Mouse (Mus musculus): ENCODE measurements around the gene Scamp1. TPM values are rescaled to one million over a fixed set of nuclear protein-coding genes. Genes with fewer than 3 reads are reported as not detected.
A peak's percentile ranks its signal among the peaks of the same experiment; 100 is the strongest.

Scamp1 gene
- total RNA-seq, 2 experiments from 2014 or later = 22.4 to 25.9 TPM

- no peak for DNase-seq (ENCODE audit: low spot score in 2 of 2)
Observed at GRCm38 (mm10) chr13:94180477-94181420, 104.9 kb downstream of the Scamp1 start.

- peak; percentile 48 to 72 for DNase-seq (ENCODE audit: low spot score in 2 of 2)
Observed at GRCm38 (mm10) chr13:94178401-94179040, 107.1 kb downstream of the Scamp1 start.

- peak in 1 of 2 experiments; percentile 56 for DNase-seq (ENCODE audit: low spot score in 2 of 2)
Observed at GRCm38 (mm10) chr13:94177148-94177547, 108.5 kb downstream of the Scamp1 start.

- no peak for DNase-seq (ENCODE audit: low spot score in 2 of 2)
Observed at GRCm38 (mm10) chr13:94175379-94176050, 110.1 kb downstream of the Scamp1 start.

- DNase-seq (ENCODE audit: low spot score in 2 of 2) = peak in 1 of 2 experiments; percentile 52
Observed at GRCm38 (mm10) chr13:94174577-94175279, 110.9 kb downstream of the Scamp1 start.

GRCm38 (mm10) chr13:94173633-94174576, 111.8 kb downstream of the Scamp1 start:
- DNase-seq (ENCODE audit: low spot score in 2 of 2) = peak in 1 of 2 experiments; percentile 54

GRCm38 (mm10) chr13:94172533-94173310, 112.9 kb downstream of the Scamp1 start:
- DNase-seq (ENCODE audit: low spot score in 2 of 2) = no peak

GRCm38 (mm10) chr13:94171612-94172011, 114.0 kb downstream of the Scamp1 start:
- DNase-seq (ENCODE audit: low spot score in 2 of 2) = no peak

- no peak for DNase-seq (ENCODE audit: low spot score in 2 of 2)
Observed at GRCm38 (mm10) chr13:94169325-94169916, 116.2 kb downstream of the Scamp1 start.

- DNase-seq (ENCODE audit: low spot score in 2 of 2) = no peak
Observed at GRCm38 (mm10) chr13:94168319-94168718, 117.3 kb downstream of the Scamp1 start.

- no peak for DNase-seq (ENCODE audit: low spot score in 2 of 2)
Observed at GRCm38 (mm10) chr13:94164501-94164900, 121.2 kb downstream of the Scamp1 start.

GRCm38 (mm10) chr13:94159478-94160220, 126.0 kb downstream of the Scamp1 start:
- no peak for DNase-seq (ENCODE audit: low spot score in 2 of 2)

- DNase-seq (ENCODE audit: low spot score in 2 of 2) = no peak
Observed at GRCm38 (mm10) chr13:94158864-94159477, 126.7 kb downstream of the Scamp1 start.

GRCm38 (mm10) chr13:94155657-94156429, 129.8 kb downstream of the Scamp1 start:
- peak in 1 of 2 experiments; percentile 58 for DNase-seq (ENCODE audit: low spot score in 2 of 2)

- no peak for DNase-seq (ENCODE audit: low spot score in 2 of 2)
Observed at GRCm38 (mm10) chr13:94154512-94155296, 131.0 kb downstream of the Scamp1 start.

- DNase-seq (ENCODE audit: low spot score in 2 of 2) = no peak
Observed at GRCm38 (mm10) chr13:94153658-94154057, 132.0 kb downstream of the Scamp1 start.

Measured in gastrocnemius, postnatal 4 days (tissue).